Mouse (Mus musculus) frontal cortex, postnatal 14 days (tissue): ENCODE measurements around the gene Hist4h4.
A peak's percentile ranks its signal among the peaks of the same experiment; 100 is the strongest.

ENCODE experiments used
- DNase-seq, 2 experiments: peaks; one replicate each; pipeline ENCODE4 v3.0.0; 2022; ENCODE audit warnings: low spot score in 2 of 2

Hist4h4 gene

DNA sequence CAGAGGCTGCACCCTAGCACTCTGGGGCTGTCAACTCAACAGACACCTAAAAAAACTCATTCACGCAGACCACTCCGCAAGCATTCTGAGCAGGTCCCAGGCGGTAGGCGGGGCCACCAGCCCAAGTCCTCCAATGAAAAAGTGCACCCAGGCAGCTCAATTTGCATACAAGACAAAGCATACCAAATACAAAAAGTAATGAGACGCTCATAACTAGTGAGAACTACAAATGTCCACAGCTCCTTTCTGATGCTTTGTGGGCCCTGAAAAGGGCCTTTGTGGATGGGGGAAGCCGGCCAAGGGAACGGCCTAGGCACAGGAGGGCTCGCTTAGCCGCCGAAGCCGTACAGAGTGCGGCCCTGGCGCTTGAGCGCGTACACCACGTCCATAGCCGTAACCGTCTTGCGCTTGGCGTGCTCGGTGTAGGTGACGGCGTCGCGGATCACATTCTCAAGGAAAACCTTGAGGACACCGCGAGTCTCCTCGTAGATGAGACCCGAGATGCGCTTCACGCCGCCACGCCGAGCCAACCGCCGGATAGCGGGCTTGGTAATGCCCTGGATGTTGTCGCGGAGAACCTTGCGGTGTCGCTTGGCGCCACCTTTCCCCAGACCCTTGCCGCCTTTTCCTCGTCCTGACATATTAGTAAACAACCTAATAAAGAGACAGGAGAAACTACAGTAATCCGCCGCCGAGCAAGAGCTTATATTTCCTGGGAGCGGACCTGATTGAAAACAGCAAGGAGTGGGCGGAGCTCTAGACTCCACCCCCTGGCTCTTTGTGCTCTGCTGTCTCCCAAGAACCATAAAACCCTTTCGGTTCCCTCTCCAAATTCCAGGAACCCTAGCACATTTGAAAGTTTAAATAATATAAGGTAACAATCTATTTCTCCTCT lies at the start of gene Hist4h4:
TSS of gene Hist4h4 (minus strand) at position 677 of the 895 bp plus-strand sequence.
- DNase-seq = peak; percentile 89 to 97

DNA sequence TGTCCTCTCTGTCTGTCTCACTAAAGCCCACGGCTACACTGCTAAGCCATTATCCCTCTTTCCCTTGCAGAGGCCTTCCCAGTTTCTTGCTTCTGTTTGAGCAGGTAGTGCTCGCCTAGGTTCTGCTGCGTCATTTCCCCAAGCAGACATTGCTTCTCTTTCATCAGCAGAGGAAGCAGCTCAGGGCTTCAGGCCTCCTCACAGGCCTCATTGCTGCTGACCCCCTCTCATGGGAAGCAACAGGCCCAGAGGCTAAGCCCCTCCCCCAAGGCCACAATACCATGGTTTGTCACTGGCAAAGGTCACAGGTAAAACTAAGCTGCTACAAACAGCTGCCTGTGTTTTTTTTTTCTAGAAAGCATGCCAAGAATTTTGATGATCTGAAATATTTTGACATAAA lies 48.5 kb upstream of the Hist4h4 start:
- DNase-seq = no peak

DNA sequence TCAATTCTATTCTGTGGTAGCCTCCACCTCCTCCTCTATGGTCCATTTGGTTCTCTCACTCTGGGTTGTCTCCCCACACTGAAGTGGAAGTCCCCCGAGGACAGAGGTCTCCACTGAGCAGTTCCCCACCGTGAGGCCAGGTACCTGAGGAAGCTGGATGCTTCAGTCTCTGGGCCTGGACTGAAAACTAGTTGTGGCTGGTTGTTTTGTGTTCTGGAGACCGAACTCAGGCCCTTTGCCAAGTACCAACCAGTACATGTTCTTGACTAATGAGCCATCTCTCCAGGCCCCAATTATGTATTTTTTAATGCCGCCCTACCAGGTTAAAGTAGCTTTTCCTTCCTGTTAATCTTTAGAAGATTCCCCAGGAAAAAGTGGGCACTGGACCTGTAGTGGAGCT lies 48.1 kb upstream of the Hist4h4 start:
- no peak for DNase-seq

DNA sequence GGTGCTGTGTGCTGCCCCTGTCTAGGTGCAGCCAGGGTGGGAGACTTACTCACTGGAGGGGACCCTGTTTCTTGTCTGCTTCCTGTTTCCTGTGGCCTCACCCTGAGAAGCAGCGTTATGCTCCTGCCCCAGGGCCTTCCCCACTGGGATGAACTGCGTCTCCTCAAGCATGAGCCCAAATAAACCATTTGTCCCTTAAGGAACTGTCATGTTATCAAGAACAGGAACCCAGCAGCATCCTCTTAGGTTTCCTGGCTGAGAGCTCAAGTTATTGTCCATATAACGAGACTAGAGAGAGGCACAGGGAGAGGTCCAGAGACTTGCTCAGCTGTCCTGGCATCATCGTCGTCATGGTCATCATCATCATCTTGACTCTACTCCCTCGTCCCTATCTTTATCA lies 46.1 kb upstream of the Hist4h4 start:
- no peak for DNase-seq

DNA sequence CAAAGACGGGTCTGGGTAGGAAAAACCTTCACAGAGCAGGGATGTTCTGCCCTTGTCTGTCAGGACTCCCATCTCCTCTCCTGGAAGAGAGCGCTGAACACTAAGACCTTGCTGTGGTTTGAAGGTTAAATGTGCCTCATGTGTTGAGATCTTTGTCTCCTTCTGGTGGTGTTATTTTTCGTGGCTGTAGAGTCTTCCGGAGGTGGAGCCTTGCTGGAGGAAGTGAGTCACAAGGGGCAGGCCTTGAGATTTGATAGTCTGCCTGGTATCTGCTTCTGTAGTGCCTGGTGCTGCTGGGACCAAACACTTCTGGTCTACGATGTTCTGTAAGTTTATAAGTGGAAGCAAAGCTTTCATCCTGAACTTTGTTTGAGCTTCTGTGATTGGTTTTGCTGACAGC lies 44.8 kb upstream of the Hist4h4 start:
- DNase-seq = no peak

DNA sequence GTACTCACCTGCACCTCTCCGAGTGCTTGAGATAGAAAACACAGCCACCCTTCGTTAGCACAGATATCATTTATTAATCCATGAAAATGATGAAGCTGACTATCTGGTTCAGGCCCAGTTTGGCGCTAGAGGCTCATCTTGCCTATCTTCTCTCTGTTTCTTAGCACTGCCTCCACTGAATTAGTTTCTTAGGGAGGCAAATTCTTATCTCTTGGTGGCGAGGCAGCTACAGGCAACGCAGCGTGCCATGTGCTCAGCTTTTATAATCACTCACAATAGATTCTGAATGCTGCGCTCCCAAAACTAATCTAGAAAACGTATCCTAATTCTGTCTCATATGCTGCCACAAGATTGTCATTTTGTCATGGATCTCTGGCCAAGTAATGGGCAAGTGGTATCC lies 44.2 kb upstream of the Hist4h4 start:
- no peak for DNase-seq

DNA sequence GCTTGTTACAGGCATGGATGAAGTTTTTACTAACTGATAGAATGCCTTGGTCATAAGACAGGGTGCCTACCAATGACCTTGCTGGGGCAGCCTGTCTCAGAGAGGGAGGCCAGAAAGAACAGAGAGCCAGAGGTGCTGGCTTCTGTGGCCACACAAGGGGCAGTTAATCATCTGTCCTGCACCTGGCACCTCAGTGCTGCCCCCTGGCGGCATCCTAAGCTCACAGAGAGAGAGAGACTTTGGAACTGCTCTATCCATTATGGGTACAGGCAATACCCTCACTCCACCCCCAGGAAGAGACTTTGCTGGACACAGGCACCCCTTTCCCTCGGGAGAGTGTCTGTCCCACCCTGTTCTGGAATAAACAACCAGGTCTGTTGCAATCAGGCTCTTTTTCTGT lies 43.6 kb upstream of the Hist4h4 start:
- no peak for DNase-seq

DNA sequence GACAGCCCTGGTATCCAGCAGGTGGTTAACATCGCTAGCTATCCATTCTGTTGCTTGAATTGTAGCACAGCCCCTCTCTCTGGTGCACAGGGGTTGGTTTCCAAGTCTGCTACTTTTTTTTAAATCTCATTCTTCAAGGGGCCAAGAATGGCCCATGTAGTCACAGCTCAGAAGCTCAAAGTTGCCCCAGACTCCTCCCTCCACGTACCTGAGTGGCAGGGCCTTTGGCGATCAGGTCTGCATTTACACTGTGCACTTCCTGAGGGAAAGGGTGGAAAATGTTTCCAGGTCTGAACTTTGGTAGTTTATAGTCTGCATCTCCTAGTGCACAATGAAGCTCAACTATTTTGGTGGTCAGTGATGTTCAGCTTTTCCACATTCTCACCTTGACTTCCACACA lies 43.1 kb upstream of the Hist4h4 start:
- DNase-seq = no peak

DNA sequence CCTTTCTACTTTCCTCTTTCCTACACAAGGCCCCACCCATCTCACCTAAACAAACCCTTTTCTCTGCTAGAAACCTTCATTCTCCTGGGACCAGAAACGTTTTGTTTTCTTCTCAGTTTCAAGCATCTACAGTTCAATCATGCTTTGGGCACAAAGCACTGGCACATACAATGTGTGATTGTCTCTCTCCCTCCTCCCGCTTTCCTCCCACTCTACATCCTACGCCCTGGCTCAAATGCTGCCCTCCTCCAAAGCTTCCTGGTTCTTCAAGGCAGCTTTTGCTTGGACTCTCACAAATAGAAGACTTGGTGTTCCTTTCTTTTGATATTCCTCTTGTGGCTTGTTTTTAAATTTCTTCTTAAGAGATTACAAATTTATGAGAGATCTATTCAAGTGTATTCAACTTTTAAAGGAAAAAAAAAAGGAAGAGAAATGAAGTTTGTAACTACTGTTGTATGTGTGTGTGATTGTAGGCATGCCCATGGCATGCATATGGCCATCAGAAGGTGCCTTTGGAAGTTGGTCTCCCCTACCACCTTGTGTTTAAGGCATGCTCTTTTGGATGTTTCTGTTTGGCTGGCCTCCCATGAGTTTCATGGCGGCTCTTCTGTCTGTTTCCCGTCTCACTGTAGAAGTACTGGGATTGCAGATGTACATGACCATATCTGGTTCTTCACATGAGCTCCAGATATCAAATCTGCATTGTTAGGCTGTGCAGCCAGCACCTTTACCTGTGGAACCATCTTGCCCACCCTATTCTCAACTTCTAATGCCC lies 41.7 kb upstream of the Hist4h4 start:
- no peak for DNase-seq

DNA sequence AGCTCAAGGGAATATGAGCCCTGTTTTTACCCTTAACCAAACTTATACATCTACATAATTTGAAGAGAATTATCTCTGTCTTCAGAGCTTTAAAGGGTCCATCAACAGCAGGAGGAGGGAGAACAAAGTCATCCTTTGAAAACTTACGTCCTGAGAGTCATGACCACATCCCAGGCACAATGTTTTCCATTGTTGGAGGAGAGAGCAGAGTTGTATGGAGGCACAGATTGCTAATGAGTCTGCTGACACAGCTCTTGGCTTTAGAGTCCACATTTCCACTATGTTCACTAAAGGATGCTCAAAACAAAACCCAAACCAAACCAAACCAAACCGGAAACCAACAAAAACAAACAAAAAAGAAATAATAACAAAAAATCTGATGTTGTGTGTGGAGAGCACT lies 40.7 kb upstream of the Hist4h4 start:
- no peak for DNase-seq

DNA sequence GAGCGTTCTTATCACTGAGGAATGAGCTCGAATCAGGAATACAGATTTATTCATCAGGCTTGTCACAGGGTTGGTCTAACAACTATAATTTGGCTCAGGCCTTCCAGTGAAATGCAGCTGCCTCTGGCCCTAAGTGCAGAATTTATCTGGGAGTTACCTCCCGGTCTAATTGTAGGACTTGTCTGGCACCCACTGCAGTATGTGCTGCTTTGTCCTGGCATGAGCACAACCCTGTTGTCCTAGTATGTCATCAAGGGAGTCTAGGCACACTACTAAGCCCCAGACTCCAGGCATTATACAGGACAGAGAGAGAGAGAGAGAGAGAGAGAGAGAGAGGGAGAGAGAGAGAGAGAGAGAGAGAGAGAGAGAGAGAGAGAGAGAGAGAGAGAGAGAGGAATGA lies 33.1 kb upstream of the Hist4h4 start:
- DNase-seq = no peak

DNA sequence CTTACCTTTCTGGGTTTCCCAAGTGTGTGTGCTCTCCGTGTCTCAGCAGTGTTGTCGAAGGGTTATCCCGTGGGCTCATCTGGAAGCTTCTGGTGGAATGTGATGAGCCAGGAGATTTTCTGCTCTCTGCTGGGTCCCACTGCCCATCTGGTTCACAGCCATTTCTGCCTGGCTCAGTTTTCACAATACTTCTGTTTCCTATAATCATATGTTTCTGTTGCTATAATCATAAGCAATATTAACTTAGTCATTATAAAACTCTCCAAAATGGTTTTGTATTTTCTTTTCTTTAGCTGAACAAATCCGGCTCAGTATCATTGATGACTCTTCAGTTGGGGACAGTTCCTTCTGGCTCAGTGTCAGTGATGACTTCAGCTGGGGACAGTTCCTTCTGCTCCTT lies 31.1 kb upstream of the Hist4h4 start, which contains the start of gene Smco3:
TSS of gene Smco3 (minus strand) at position 101 of the 400 bp plus-strand sequence.
- no peak for DNase-seq

DNA sequence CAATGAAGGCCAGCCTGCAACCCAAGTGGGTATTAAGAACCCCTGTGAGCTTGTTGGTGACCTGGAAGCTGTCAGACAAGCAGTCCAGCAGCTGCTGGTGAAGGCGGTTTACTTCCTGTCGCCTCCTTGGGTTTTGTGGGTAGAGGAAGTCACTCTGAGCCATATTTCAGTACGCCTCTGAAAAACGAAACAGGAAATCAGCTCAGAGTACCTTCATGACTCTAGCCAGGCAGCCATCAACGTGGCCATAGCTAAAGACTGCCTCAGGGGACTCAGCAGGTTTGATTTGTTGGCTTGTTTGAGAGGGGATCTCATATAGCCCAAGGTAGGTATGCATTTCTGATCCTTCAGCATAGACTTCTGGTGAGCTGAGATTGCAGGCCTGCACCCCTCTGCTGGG lies 27.5 kb upstream of the Hist4h4 start:
- DNase-seq = no peak

DNA sequence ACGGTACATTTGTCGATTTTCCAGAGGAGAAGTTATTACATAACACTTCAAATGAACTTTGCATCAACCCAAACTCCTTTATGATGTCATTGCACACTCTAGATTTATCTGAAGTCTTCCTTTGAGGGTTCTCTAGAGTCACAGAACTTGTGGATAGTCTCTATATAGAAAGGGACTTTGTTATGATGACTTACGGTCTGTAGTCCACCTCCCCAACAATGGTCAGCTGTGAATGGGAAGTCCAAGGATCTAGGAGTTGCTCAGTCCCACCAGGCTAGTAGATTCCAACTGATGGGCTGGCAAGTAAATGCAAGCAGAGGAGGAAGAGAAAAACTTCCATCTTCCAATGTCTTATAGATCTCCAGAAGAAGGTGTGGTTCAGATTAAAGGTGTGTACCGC lies 24.5 kb upstream of the Hist4h4 start:
- no peak for DNase-seq

DNA sequence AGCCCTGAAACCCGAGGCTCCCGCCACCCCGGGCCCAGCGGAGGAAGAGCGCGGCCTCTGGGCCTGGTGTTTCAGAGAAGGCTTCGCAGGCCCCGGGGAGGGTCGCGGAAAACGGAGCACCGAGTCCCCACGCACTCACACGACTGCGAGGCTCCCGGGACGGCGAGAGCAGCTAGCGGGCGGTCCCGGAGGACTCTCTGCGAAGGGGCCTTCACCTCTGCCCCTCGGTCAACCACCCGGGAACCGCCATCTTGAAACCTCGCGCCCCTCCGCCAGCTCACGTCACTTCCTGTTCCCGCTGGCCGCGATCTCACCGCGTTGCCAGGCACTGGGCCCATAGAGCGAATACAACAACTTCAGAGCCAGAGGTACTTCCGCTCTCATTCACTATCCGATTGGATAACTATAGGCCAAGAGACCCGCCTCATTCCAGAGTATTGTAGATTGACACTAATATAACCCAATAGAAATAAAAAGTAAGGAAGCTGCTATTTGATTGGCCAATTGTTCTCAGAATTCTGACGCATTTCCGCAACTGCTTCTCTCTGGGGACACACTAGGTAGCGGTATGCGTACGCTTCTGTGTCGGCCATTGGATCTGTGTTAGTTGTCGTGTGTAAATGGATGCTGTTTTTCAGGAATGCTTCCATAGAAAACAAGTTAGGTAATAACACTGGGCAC lies 23.8 kb upstream of the Hist4h4 start, which contains the start of gene Wbp11:
TSS of gene Wbp11 (minus strand) at position 353 of the 681 bp plus-strand sequence.
- DNase-seq = peak; percentile 94 to 95

DNA sequence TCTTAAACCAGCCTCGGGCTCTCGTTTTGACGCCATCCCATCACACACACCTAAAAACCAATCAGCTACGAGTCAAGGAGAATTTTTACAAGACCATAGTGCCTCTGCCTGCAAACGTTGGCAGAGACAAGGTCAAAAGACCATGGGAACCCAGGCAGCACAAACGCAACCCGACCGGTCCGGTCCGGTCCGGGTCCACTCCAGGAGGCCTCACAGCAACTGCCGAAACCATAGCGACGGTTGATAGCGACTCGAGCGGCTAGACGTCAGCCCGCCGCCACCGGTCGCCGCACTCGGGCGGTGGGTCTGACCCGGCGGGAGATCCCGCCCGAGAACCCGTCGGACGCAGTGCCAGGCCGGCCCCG lies 23.3 kb upstream of the Hist4h4 start, which contains the start of gene BC049715:
TSS of gene BC049715 (plus strand) at position 111 of the 365 bp plus-strand sequence.
- DNase-seq = no peak

DNA sequence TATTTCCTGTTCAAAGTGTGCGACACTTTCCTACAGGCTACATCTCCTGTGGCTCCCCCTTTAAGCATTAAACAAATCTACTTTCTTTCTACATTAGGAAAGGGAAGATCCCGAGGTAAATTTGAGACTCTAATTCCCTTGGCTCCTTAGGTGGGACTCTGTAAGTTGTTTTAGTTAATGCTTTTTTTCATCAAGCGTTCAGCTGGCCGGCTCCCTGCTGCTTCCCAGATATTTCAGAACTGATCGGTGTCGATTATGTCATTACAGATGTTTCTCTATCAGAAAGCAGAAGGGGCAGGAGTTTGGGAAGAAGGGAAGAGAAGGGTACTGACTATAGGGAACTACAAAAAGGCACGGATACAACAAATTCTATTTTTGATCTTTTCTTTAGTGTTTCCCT lies 22.9 kb upstream of the Hist4h4 start:
- DNase-seq = no peak

DNA sequence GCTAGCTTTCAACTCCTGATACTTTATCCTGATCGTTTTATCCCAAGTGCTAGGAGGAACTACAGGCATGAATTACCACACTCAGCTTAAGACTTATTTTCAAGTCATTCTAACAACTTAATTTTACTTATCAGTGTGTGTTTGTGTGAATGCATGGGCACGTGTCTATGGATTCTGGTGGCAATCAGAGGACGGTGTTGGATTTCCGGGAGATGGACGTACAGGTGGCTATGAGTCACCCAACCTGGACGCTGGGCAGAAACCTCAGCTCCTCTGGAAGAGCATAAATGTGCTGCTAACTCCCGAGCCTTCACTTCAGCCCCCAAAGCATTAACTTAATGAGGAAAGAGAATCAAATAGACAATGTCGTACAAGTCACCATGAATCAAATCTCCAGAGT lies 20.8 kb upstream of the Hist4h4 start:
- DNase-seq = no peak

DNA sequence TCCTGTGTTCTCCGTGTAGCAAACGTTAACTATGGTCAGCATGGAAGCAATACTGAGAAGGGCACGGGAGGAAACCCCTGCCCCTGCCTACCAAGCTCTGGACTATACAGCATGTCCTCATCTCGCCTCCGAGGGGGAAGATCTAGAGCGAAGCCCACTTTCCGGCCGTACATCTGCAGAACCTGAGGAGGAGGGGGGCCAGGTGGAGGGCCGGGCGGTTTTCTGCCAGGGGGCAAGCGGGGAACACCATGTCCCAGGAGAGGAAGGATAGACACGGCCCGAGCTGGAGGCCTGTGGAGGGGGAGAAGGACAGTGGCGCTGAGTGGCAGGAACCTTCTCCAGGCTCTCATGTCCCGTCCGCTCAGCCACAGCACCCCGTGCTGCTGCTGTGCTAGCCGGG lies 16.9 kb upstream of the Hist4h4 start:
- no peak for DNase-seq

DNA sequence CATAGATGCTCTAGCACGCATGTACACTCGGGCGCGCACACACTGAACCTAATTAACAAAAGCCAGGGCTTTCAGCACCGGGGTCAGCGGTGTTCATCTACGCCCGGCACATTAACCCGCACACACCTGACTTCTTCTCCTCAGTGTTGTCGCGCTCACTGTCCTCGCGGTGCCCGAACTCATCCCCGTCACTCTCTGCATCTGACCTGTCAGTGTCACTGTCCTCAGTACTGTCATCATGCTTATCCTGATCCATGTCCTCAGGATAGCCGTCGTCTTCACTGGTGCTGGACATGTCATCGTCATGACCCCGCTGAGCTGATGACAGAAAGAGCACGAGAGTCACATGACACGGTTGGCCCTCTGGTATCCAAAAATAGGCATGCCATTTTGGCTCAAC lies 16.2 kb upstream of the Hist4h4 start:
- no peak for DNase-seq

DNA sequence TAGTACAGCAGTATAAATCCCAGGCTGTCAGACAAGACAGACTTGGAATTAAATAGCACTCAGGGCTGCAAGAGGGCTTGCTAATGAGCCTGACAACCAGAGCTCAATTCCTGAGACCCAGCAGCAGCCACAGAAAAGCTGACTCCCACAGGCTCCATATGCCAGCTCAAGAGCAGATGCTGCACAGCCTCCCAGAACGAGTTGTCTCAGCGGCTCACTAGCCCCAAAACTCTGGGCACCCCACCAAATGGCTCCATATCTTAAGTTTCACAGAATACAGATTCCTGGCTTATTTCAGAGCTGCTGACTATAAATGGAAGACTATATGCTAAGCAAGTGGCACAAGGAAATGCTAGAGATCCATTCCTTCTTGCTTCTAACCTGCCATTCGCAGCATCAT lies 13.3 kb upstream of the Hist4h4 start:
- peak; percentile 70 to 77 for DNase-seq

DNA sequence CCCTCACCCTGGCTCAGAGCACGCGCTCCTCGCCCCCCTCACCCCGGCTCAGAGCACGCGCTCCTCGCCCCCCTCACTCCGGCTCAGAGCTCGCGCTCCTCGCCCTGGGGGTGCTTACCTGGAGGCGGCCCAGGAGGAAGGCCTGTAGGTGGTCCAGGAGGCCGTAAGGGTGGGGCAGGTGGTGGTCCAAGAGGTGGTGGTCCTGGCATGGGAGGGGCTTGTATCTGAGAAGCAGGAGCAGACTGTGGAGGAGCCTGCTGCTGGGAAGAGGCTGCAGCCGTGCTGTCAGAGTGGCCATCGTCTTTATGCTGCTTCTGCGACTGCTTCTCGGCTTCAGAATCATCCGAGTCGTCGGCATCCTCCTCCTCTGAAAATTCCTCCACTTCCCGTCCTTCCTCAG lies 12.6 kb upstream of the Hist4h4 start:
- no peak for DNase-seq
